In the genomic region with DNA sequence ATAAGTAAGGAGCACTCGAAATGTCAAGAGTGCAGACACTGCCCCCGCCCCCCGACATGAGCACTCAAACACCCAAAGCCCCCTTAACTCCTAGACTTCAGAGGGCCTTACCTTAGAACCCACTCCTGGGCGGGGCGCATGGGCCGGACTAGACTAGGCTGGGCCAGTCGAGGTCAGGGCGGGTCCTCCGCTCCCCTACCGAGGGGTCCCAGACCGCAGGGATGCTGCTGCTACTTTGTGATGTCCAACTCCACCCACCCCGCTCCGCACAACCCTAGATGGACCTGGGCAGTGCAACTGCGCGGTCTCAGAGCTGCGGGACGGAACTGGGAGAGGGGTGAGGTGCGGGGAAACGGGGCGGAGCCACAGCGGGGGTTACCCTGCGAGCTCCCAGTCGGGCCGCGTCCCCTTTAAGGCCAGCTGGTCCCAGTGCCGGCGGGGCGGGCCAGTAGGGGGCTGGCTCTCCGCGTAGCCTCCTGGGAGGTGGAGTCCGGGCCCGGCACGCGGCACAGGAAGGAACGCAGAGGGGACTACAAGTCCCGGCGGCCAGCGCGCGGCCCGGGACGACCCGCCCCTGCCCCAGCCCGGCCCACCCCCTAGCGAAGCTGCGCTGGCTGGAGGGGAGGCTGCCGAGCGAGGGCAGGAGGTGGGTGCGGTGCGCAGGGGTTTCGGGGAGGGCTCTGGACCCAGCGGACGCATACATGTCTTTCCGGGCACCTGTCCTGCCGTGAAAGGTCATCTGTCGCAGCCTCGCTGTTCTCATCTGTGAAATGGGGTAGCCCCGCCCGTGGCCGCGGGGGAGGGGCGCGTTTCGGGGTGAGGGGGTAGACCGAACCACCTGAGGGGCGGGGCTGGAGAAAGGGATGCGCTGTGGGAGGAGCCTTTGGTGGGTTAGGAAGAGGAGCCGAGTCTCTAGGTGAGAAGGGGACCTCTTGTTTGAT, we compare ENCODE assay signal across 8 mouse cellular contexts. TPM values are rescaled to one million over a fixed set of nuclear protein-coding genes. Genes with fewer than 3 reads are reported as not detected.
DNase-seq lines count a peak whose midpoint lies in the region; ATAC-seq lines count a peak whose summit lies in the region.

TSS of gene Usp35 (minus strand) at position 295 of the 941 bp plus-strand sequence.
TSS of gene Kctd21 (plus strand) at position 602 of the 941 bp plus-strand sequence.

- H3K27ac ChIP-seq in hindbrain, embryonic 16.5 days (ENCODE audit: low read depth, low read length) = peak within 1 kb of the TSS; percentile 72
- H3K27ac ChIP-seq in macrophage = peak within 1 kb of the TSS; percentile 52

- peak within 1 kb of the TSS; percentile 67 for H3K4me2 ChIP-seq in hindbrain, embryonic 16.5 days (ENCODE audit: low read length)

- H3K9ac ChIP-seq in hindbrain, embryonic 16.5 days (ENCODE audit: low read depth, low read length) = peak within 1 kb of the TSS; percentile 86

- no peaks in the 10 kb centered on the region for H3K36me3 ChIP-seq in hindbrain, embryonic 16.5 days (ENCODE audit: control insufficient read depth, insufficient read depth, low read length)
- no peaks in the 10 kb centered on the region; the same call in 1 of the 2 replicates for H3K36me3 ChIP-seq in macrophage (ENCODE audit: inconsistent target)

- H3K4me3 ChIP-seq in hindbrain, embryonic 16.5 days (ENCODE audit: low read length) = peak within 1 kb of the TSS; percentile 54
- H3K4me3 ChIP-seq in macrophage (ENCODE audit: inconsistent target) = peak within 1 kb of the TSS; percentile 80

- under 1% methylated on average over 63 of the region's 68 CpGs for WGBS in hindbrain, embryonic 16.5 days
- 2% methylated on average over 63 of the region's 68 CpGs for WGBS in macrophage (ENCODE audit: missing documents)

- H3K79me2 ChIP-seq in macrophage (ENCODE audit: inconsistent target) = peaks cover 9% of the 10 kb centered on the region; the same call in 1 of the 2 replicates

- no peaks in the 10 kb centered on the region; the same call in 1 of the 2 replicates for H3K27me3 ChIP-seq in hindbrain, embryonic 16.5 days (replicated peaks; ENCODE audit: control insufficient read depth, insufficient read depth, low read length)

- peaks cover 23% of the 10 kb centered on the region for H3K4me1 ChIP-seq in hindbrain, embryonic 16.5 days (ENCODE audit: control insufficient read depth, insufficient read depth, low read depth, low read length)

- DNase-seq in WW6 (ENCODE audit: low read depth, low spot score) = peak; percentile 79
- DNase-seq in cerebellum, postnatal 4 days (ENCODE audit: low spot score in 2 of 2) = peak; percentile 92 to 94
- peak; percentile 95 for DNase-seq in gastrocnemius, adult 18-20 months (ENCODE audit: low spot score)
- DNase-seq in left cerebral cortex, adult 18-20 months (ENCODE audit: low spot score in 2 of 2) = peak; percentile 93 to 95
- peak; percentile 97 for DNase-seq in right cerebral cortex, adult 18-20 months
- peak; percentile 79 for DNase-seq in urinary bladder, postnatal 10 days (ENCODE audit: low spot score)

- ATAC-seq in hindbrain, embryonic 16.5 days = peak; percentile 98

- no peaks in the 10 kb centered on the region for H3K9me3 ChIP-seq in hindbrain, embryonic 16.5 days (ENCODE audit: control insufficient read depth, low read length)

RNA-seq across cellular contexts. Expression of gene Usp35, which starts in this region (rescaled TPM):
- under 1 TPM; 0.31 to 0.43 TPM for total RNA-seq in gastrocnemius, adult 18-20 months (2021)
- polyA plus RNA-seq in hindbrain, embryonic 16.5 days (2015; fragmentation: Nextera tagmentation; extraction: Ambion mirVana) = 3.0 and 3.2 TPM in 2 replicates
- total RNA-seq in left cerebral cortex, adult 18-20 months (2021) = 10 to 100 TPM; 17.2 to 19.3 TPM
- 100 to 1,000 TPM in 2 of 26 experiments, 10 to 100 TPM in 24; 28.1 to 106 (median 69.9) TPM for total RNA-seq in macrophage (2018; cell fraction: chromatin; rRNA removed)
- 1 to 10 TPM; 1.4 to 9.0 (median 4.8) TPM for total RNA-seq in macrophage (2018; cell fraction: cytosol; rRNA removed)
- total RNA-seq in macrophage (2018; cell fraction: nucleus; rRNA removed) = 10 to 100 TPM; 12.1 to 66.0 (median 44.3) TPM
- polyA plus RNA-seq in macrophage (2018) = 1.4 to 13.9 TPM (median 2.4 TPM) in 3 replicates

RNA-seq across cellular contexts. Expression of gene Kctd21, which starts in this region (rescaled TPM):
- total RNA-seq in gastrocnemius, adult 18-20 months (2021) = 1 to 10 TPM; 4.1 to 4.4 TPM
- polyA plus RNA-seq in hindbrain, embryonic 16.5 days (2015; fragmentation: Nextera tagmentation; extraction: Ambion mirVana) = 7.7 and 7.9 TPM in 2 replicates
- 10 to 100 TPM; 13.7 to 15.1 TPM for total RNA-seq in left cerebral cortex, adult 18-20 months (2021)
- total RNA-seq in macrophage (2018; cell fraction: chromatin; rRNA removed) = 10 to 100 TPM in 3 of 26 experiments, 1 to 10 TPM in 23; 1.2 to 17.0 (median 4.5) TPM
- total RNA-seq in macrophage (2018; cell fraction: cytosol; rRNA removed) = 10 to 100 TPM in 21 of 26 experiments, 1 to 10 TPM in 5; 5.5 to 21.2 (median 15.6) TPM
- total RNA-seq in macrophage (2018; cell fraction: nucleus; rRNA removed) = 10 to 100 TPM in 9 of 26 experiments, 1 to 10 TPM in 17; 3.8 to 20.6 (median 7.1) TPM
- polyA plus RNA-seq in macrophage (2018) = 7.4 to 17.6 TPM (median 14.3 TPM) in 3 replicates

Comparison
In these comparisons a context has a peak if more than half of its experiments do, and no peak if none do; other contexts are left out.
1. Peak in every context shown above with its lines: DNase-seq, ATAC-seq, H3K4me3 ChIP-seq and H3K27ac ChIP-seq.
2. RNA of gene Usp35 (total RNA-seq): 17.2 to 19.3 TPM in left cerebral cortex, adult 18-20 months; 0.31 to 0.43 TPM in gastrocnemius, adult 18-20 months; every median in the first group is over 10 times any median in the second.